Mouse (Mus musculus): ENCODE results near the gene Plxna2. TPM values are rescaled to one million over a fixed set of nuclear protein-coding genes. Genes with fewer than 3 reads are reported as not detected.
A peak's percentile ranks its signal among the peaks of the same experiment; 100 is the strongest.

Gene Plxna2
- total and polyA plus RNA-seq, 2 experiments from 2014 or later, result 9.9 to 43.6 TPM

GRCm38 (mm10) chr1:194624411-194624810, 6.4 kb downstream of the Plxna2 start:
- Histone ChIP-seq H3K4me1 (ENCODE audit: insufficient read depth, low read length) (peaks cover 17% of the 10 kb centered on the region), H3K4me2 (ENCODE audit: low read depth, low read length, poor library complexity, severe bottlenecking) (peak overlapping the region; percentile 88), H3K27me3 (ENCODE audit: insufficient read depth, low read length) (no peaks in the 10 kb centered on the region), H3K36me3 (ENCODE audit: insufficient read depth, low read length) (no peaks in the 10 kb centered on the region), H3K4me3 (ENCODE audit: low read depth, low read length) (peak overlapping the region; percentile 94; the same call in 1 of the 2 replicates), H3K9me3 (ENCODE audit: low read length) (no peaks in the 10 kb centered on the region), H3K9ac (replicated peaks; ENCODE audit: low read length, poor library complexity, severe bottlenecking) (no peak overlapping the region), H3K27ac (ENCODE audit: low read depth, low read length) (no peak overlapping the region)
- TF ChIP-seq CTCF (IDR thresholded peaks at IDR 0.05), result peak; percentile 70
- ATAC-seq (ENCODE audit: low FRiP score), result no peak
- peak; percentile 65 for DNase-seq (ENCODE audit: low spot score)
- WGBS, result 46% methylated on average over 2 of the region's 2 CpGs

GRCm38 (mm10) chr1:194624973-194625372, 7.0 kb downstream of the Plxna2 start:
- Histone ChIP-seq H3K4me2 (ENCODE audit: low read depth, low read length, poor library complexity, severe bottlenecking) (peak overlapping the region; percentile 88), H3K36me3 (ENCODE audit: insufficient read depth, low read length) (no peaks in the 10 kb centered on the region), H3K27me3 (ENCODE audit: insufficient read depth, low read length) (no peaks in the 10 kb centered on the region), H3K4me3 (ENCODE audit: low read depth, low read length) (peak overlapping the region; percentile 94; the same call in 1 of the 2 replicates), H3K4me1 (ENCODE audit: insufficient read depth, low read length) (peaks cover 17% of the 10 kb centered on the region), H3K9me3 (ENCODE audit: low read length) (no peaks in the 10 kb centered on the region), H3K27ac (ENCODE audit: low read depth, low read length) (no peak overlapping the region), H3K9ac (replicated peaks; ENCODE audit: low read length, poor library complexity, severe bottlenecking) (no peak overlapping the region)
- ATAC-seq (ENCODE audit: low FRiP score), result no peak
- peak; percentile 57 for DNase-seq (ENCODE audit: low spot score)
- WGBS, result 18% methylated on average over 4 of the region's 4 CpGs
- TF ChIP-seq CTCF (IDR thresholded peaks at IDR 0.05), result no peak

GRCm38 (mm10) chr1:194626109-194626508, 8.1 kb downstream of the Plxna2 start:
- Histone ChIP-seq H3K4me1 (ENCODE audit: insufficient read depth, low read length) (peaks cover 19% of the 10 kb centered on the region), H3K27ac (ENCODE audit: low read depth, low read length) (no peak overlapping the region), H3K36me3 (ENCODE audit: insufficient read depth, low read length) (no peaks in the 10 kb centered on the region), H3K9ac (replicated peaks; ENCODE audit: low read length, poor library complexity, severe bottlenecking) (no peak overlapping the region), H3K4me3 (ENCODE audit: low read depth, low read length) (no peak overlapping the region), H3K27me3 (ENCODE audit: insufficient read depth, low read length) (no peaks in the 10 kb centered on the region), H3K9me3 (ENCODE audit: low read length) (no peaks in the 10 kb centered on the region), H3K4me2 (ENCODE audit: low read depth, low read length, poor library complexity, severe bottlenecking) (no peak overlapping the region)
- ATAC-seq (ENCODE audit: low FRiP score) (no peak), DNase-seq (ENCODE audit: low spot score) (no peak)
- no peak for TF ChIP-seq CTCF (IDR thresholded peaks at IDR 0.05)
- WGBS, result 78% methylated on average over 2 of the region's 2 CpGs

- no peaks in the 10 kb centered on the region for H3K9me3 ChIP-seq (ENCODE audit: low read length)
- no peak for ATAC-seq (ENCODE audit: low FRiP score)
- H3K4me2 ChIP-seq (ENCODE audit: low read depth, low read length, poor library complexity, severe bottlenecking), result no peak overlapping the region
- no peak for DNase-seq (ENCODE audit: low spot score)
- no peaks in the 10 kb centered on the region for H3K36me3 ChIP-seq (ENCODE audit: insufficient read depth, low read length)
- no peak overlapping the region for H3K4me3 ChIP-seq (ENCODE audit: low read depth, low read length)
- H3K4me1 ChIP-seq (ENCODE audit: insufficient read depth, low read length), result peaks cover 21% of the 10 kb centered on the region
- no peak overlapping the region for H3K27ac ChIP-seq (ENCODE audit: low read depth, low read length)
- no peak for TF ChIP-seq CTCF (IDR thresholded peaks at IDR 0.05)
- no peak overlapping the region for H3K9ac ChIP-seq (replicated peaks; ENCODE audit: low read length, poor library complexity, severe bottlenecking)
- no peaks in the 10 kb centered on the region for H3K27me3 ChIP-seq (ENCODE audit: insufficient read depth, low read length)
These were observed 9.3 kb downstream of the Plxna2 start for GRCm38 (mm10) chr1:194627286-194627685.

- no peaks in the 10 kb centered on the region for H3K9me3 ChIP-seq (ENCODE audit: low read length)
- TF ChIP-seq CTCF (IDR thresholded peaks at IDR 0.05), result no peak
- no peak overlapping the region for H3K9ac ChIP-seq (replicated peaks; ENCODE audit: low read length, poor library complexity, severe bottlenecking)
- H3K4me1 ChIP-seq (ENCODE audit: insufficient read depth, low read length), result peaks cover 13% of the 10 kb centered on the region
- no peak overlapping the region for H3K4me2 ChIP-seq (ENCODE audit: low read depth, low read length, poor library complexity, severe bottlenecking)
- H3K36me3 ChIP-seq (ENCODE audit: insufficient read depth, low read length), result no peaks in the 10 kb centered on the region
- H3K27ac ChIP-seq (ENCODE audit: low read depth, low read length), result no peak overlapping the region
- ATAC-seq (ENCODE audit: low FRiP score) (peak; percentile 49), DNase-seq (ENCODE audit: low spot score) (peak; percentile 78)
- 32% methylated on average over 2 of the region's 2 CpGs for WGBS
- H3K4me3 ChIP-seq (ENCODE audit: low read depth, low read length), result no peak overlapping the region
- no peaks in the 10 kb centered on the region for H3K27me3 ChIP-seq (ENCODE audit: insufficient read depth, low read length)
These were observed 11.2 kb downstream of the Plxna2 start for GRCm38 (mm10) chr1:194629135-194629689.

GRCm38 (mm10) chr1:194630498-194631056, 12.6 kb downstream of the Plxna2 start:
- H3K27me3 ChIP-seq (ENCODE audit: insufficient read depth, low read length), result no peaks in the 10 kb centered on the region
- ATAC-seq (ENCODE audit: low FRiP score) (no peak), DNase-seq (ENCODE audit: low spot score) (peak; percentile 12)
- no peaks in the 10 kb centered on the region for H3K36me3 ChIP-seq (ENCODE audit: insufficient read depth, low read length)
- no peak overlapping the region for H3K9ac ChIP-seq (replicated peaks; ENCODE audit: low read length, poor library complexity, severe bottlenecking)
- H3K4me3 ChIP-seq (ENCODE audit: low read depth, low read length), result no peak overlapping the region
- TF ChIP-seq CTCF (IDR thresholded peaks at IDR 0.05), result no peak
- H3K9me3 ChIP-seq (ENCODE audit: low read length), result no peaks in the 10 kb centered on the region
- peaks cover 8% of the 10 kb centered on the region for H3K4me1 ChIP-seq (ENCODE audit: insufficient read depth, low read length)
- 19% methylated on average over 1 of the region's 1 CpGs for WGBS
- no peak overlapping the region for H3K27ac ChIP-seq (ENCODE audit: low read depth, low read length)
- H3K4me2 ChIP-seq (ENCODE audit: low read depth, low read length, poor library complexity, severe bottlenecking), result no peak overlapping the region
